Mouse (Mus musculus) T-cell, adult 2 months (primary cell): ENCODE measurements around the gene Mapk7.

Experiments used
- DNase-seq: peaks from one replicate; pipeline ENCODE4 v3.0.0; 2022; ENCODE audit warnings: low spot score

Mapk7 gene

GRCm38 (mm10) chr11:61465422-61465821 is 28.8 kb downstream of the Mapk7 start:
- DNase-seq, result no peak

GRCm38 (mm10) chr11:61464071-61464470 is 30.1 kb downstream of the Mapk7 start:
- DNase-seq, result no peak

- no peak for DNase-seq
Measured at GRCm38 (mm10) chr11:61449499-61450292, 44.5 kb downstream of the Mapk7 start.

GRCm38 (mm10) chr11:61448599-61449225 is 45.5 kb downstream of the Mapk7 start:
- DNase-seq, result no peak

GRCm38 (mm10) chr11:61448041-61448440 is 46.2 kb downstream of the Mapk7 start:
- DNase-seq, result no peak

GRCm38 (mm10) chr11:61447296-61447695 is 46.9 kb downstream of the Mapk7 start:
- DNase-seq, result no peak

- no peak for DNase-seq
Measured at GRCm38 (mm10) chr11:61443807-61444206, 50.4 kb downstream of the Mapk7 start.

- no peak for DNase-seq
Measured at GRCm38 (mm10) chr11:61441670-61442069, 52.5 kb downstream of the Mapk7 start.

GRCm38 (mm10) chr11:61440416-61440815 is 53.8 kb downstream of the Mapk7 start:
- DNase-seq, result no peak

GRCm38 (mm10) chr11:61439170-61439569 is 55.0 kb downstream of the Mapk7 start:
- no peak for DNase-seq
